Mouse (Mus musculus) CH12.LX (cell line): ENCODE data around the gene Smc1b. TPM values are rescaled to one million over a fixed set of nuclear protein-coding genes. Genes with fewer than 3 reads are reported as not detected.

Source experiments
- DNase-seq: peaks from one replicate; pipeline ENCODE4 v3.0.0-alpha.2; 2013; ENCODE audit errors: extremely low read depth
- H3K27ac ChIP-seq: 2 replicates; pipeline ENCODE4 v1.5.1; 2012; ENCODE audit warnings: low read depth, mild to moderate bottlenecking, control low read depth, moderate library complexity; ENCODE audit not compliant: insufficient read depth
- H3K27me3 ChIP-seq: replicated peaks from 2 replicates; pipeline ENCODE3; 2012; ENCODE audit warnings: inconsistent platforms
- H3K36me3 ChIP-seq, 2 experiments: replicated peaks in 1 of 2; 2 replicates each; pipeline versions ENCODE3 to v1.6.1; 2012; ENCODE audit warnings: inconsistent platforms in 1 of 2, low read length in 1 of 2, mild to moderate bottlenecking in 1 of 2, mixed read lengths in 1 of 2, moderate library complexity in 1 of 2; ENCODE audit not compliant: control insufficient read depth in 1 of 2, insufficient read depth in 1 of 2
- H3K4me1 ChIP-seq, 2 experiments: 2 replicates each; pipeline ENCODE4 v1.6.1; 2012; ENCODE audit warnings: inconsistent platforms in 1 of 2, moderate library complexity in 1 of 2; ENCODE audit not compliant: insufficient read depth in 2 of 2, control insufficient read depth in 1 of 2
- H3K4me2 ChIP-seq: 2 replicates; pipeline ENCODE4 v1.6.1; 2012; ENCODE audit warnings: low read depth, mild to moderate bottlenecking, control low read depth; ENCODE audit not compliant: poor library complexity, insufficient read depth, severe bottlenecking
- H3K4me3 ChIP-seq, 3 experiments: fragments of 150-350 bp in 1 of 3; sonication (generic) in 1 of 3; replicated peaks in 1 of 3; 2 replicates each; pipeline versions ENCODE3 to v1.5.1; 2011 to 2012; ENCODE audit warnings: low read depth in 2 of 3, low read length in 2 of 3, mild to moderate bottlenecking in 2 of 3, moderate library complexity in 2 of 3, control low read depth in 1 of 3, improper control_type of control experiment in 1 of 3, inconsistent platforms in 1 of 3, mixed read lengths in 1 of 3; ENCODE audit not compliant: poor library complexity in 1 of 3
- H3K79me2 ChIP-seq: replicated peaks from 2 replicates; pipeline ENCODE4 v1.6.1; 2012; ENCODE audit warnings: mild to moderate bottlenecking, moderate library complexity; ENCODE audit not compliant: control insufficient read depth, poor library complexity, insufficient read depth, severe bottlenecking; ENCODE audit errors: extremely low read depth
- H3K9ac ChIP-seq: 2 replicates; pipeline ENCODE4 v1.6.1; 2012; ENCODE audit warnings: low read depth, mild to moderate bottlenecking, control low read depth, moderate library complexity; ENCODE audit not compliant: insufficient read depth
- H3K9me3 ChIP-seq: replicated peaks from 2 replicates; pipeline ENCODE3; 2012; ENCODE audit warnings: low read length, inconsistent platforms, mixed read lengths
- CHD1 ChIP-seq: IDR thresholded peaks from 2 replicates; pipeline ENCODE4 v1.6.1; 2012; ENCODE audit warnings: low read depth, low read length, improper control_type of control experiment, inconsistent platforms
- CTCF ChIP-seq, 2 experiments: IDR thresholded peaks in 1 of 2; conservative IDR thresholded peaks in 1 of 2; 2 replicates each; pipeline ENCODE4 v1.5.1; 2011 to 2012; ENCODE audit warnings: low read depth in 2 of 2, low read length in 2 of 2, improper control_type of control experiment in 1 of 2, inconsistent platforms in 1 of 2, mild to moderate bottlenecking in 1 of 2, moderate library complexity in 1 of 2
- E2F4 ChIP-seq: IDR thresholded peaks from 2 replicates; pipeline ENCODE4 v1.6.1; 2011; ENCODE audit warnings: low read depth, low read length, improper control_type of control experiment; ENCODE audit not compliant: insufficient replicate concordance
- ELF1 ChIP-seq: IDR thresholded peaks from 2 replicates; pipeline ENCODE4 v1.6.1; 2014; ENCODE audit warnings: low read depth, mild to moderate bottlenecking, inconsistent platforms, low read length, improper control_type of control experiment
- GABPA ChIP-seq: IDR thresholded peaks from 2 replicates; pipeline ENCODE4 v1.6.1; 2012; ENCODE audit warnings: low read depth, low read length, improper control_type of control experiment, inconsistent platforms; ENCODE audit not compliant: insufficient replicate concordance
- IRF4 ChIP-seq: IDR thresholded peaks from 2 replicates; pipeline ENCODE4 v1.6.1; 2014; ENCODE audit warnings: low read depth, mild to moderate bottlenecking, inconsistent platforms, low read length, improper control_type of control experiment
- JUN ChIP-seq: IDR thresholded peaks from 2 replicates; pipeline ENCODE4 v1.6.1; 2011; ENCODE audit warnings: low read depth, mild to moderate bottlenecking, low read length, improper control_type of control experiment, moderate library complexity; ENCODE audit not compliant: insufficient read depth
- MAFK ChIP-seq: IDR thresholded peaks from 2 replicates; pipeline ENCODE4 v1.6.1; 2011; ENCODE audit warnings: low read length, improper control_type of control experiment; ENCODE audit not compliant: insufficient replicate concordance
- MAX ChIP-seq: IDR thresholded peaks from 2 replicates; pipeline ENCODE4 v1.6.1; 2011; ENCODE audit warnings: low read length, improper control_type of control experiment
- MEF2A ChIP-seq: IDR thresholded peaks from 2 replicates; pipeline ENCODE4 v1.6.1; 2014; ENCODE audit warnings: low read depth, mild to moderate bottlenecking, inconsistent platforms, low read length, improper control_type of control experiment, borderline replicate concordance
- MXI1 ChIP-seq: IDR thresholded peaks from 2 replicates; pipeline ENCODE4 v1.6.1; 2011; ENCODE audit warnings: mild to moderate bottlenecking, low read depth, low read length, improper control_type of control experiment
- MYC ChIP-seq: IDR thresholded peaks from 2 replicates; pipeline ENCODE4 v1.6.1; 2011; ENCODE audit warnings: low read depth, mild to moderate bottlenecking, improper control_type of control experiment, low read length
- NRF1 ChIP-seq: IDR thresholded peaks from 2 replicates; pipeline ENCODE4 v1.6.1; 2014; ENCODE audit warnings: low read depth, mild to moderate bottlenecking, inconsistent platforms, low read length, improper control_type of control experiment, moderate library complexity
- PAX5 ChIP-seq: IDR thresholded peaks from 2 replicates; pipeline ENCODE4 v1.6.1; 2012; ENCODE audit warnings: low read length, inconsistent platforms, mixed read lengths
- POLR2A ChIP-seq: IDR thresholded peaks from 2 replicates; pipeline ENCODE4 v1.6.1; 2011; ENCODE audit warnings: low read depth, mild to moderate bottlenecking, improper control_type of control experiment, low read length
- POLR2AphosphoS2 ChIP-seq: IDR thresholded peaks from 2 replicates; pipeline ENCODE4 v1.6.1; 2011; ENCODE audit warnings: low read depth, low read length, improper control_type of control experiment
- RAD21 ChIP-seq: IDR thresholded peaks from 2 replicates; pipeline ENCODE4 v1.6.1; 2011; ENCODE audit warnings: low read depth, mild to moderate bottlenecking, low read length, improper control_type of control experiment, moderate library complexity
- RCOR1 ChIP-seq: conservative IDR thresholded peaks from 2 replicates; pipeline ENCODE4 v1.6.1; 2012; ENCODE audit warnings: low read depth, mild to moderate bottlenecking, inconsistent platforms, low read length, improper control_type of control experiment
- SMC3 ChIP-seq: IDR thresholded peaks from 2 replicates; pipeline ENCODE4 v1.6.1; 2011; ENCODE audit warnings: low read depth, low read length, improper control_type of control experiment
- TBP ChIP-seq: conservative IDR thresholded peaks from 2 replicates; pipeline ENCODE4 v1.6.1; 2011; ENCODE audit warnings: low read depth, low read length, improper control_type of control experiment
- TCF12 ChIP-seq: IDR thresholded peaks from 2 replicates; pipeline ENCODE4 v1.6.1; 2014; ENCODE audit warnings: low read depth, mild to moderate bottlenecking, inconsistent platforms, low read length, improper control_type of control experiment
- USF1 ChIP-seq: IDR thresholded peaks from 2 replicates; pipeline ENCODE4 v1.6.1; 2014; ENCODE audit warnings: low read depth, mild to moderate bottlenecking, inconsistent platforms, low read length, improper control_type of control experiment
- ZC3H11A ChIP-seq: IDR thresholded peaks from 2 replicates; pipeline ENCODE4 v1.6.1; 2012; ENCODE audit warnings: low read depth, mild to moderate bottlenecking, inconsistent platforms, low read length, improper control_type of control experiment
- ZKSCAN1 ChIP-seq: IDR thresholded peaks from 2 replicates; pipeline ENCODE4 v1.6.1; 2012; ENCODE audit warnings: low read depth, inconsistent platforms, low read length, improper control_type of control experiment, borderline replicate concordance
- ZMIZ1 ChIP-seq: IDR thresholded peaks from 2 replicates; pipeline ENCODE4 v1.6.1; 2012; ENCODE audit warnings: low read depth, mild to moderate bottlenecking, inconsistent platforms, low read length, improper control_type of control experiment
- ZNF384 ChIP-seq: IDR thresholded peaks from 2 replicates; pipeline ENCODE4 v1.6.1; 2012; ENCODE audit warnings: low read depth, low read length, improper control_type of control experiment, inconsistent platforms
- dilution Hi-C: fragments of 300-500 bp; cut with MboI; formaldehyde crosslinking; loops from 2 replicates; pipeline ENCODE4 v1.14.3; 2020; ENCODE audit warnings: low sequenced_read_pairs; ENCODE audit not compliant: extremely low pct_unique_long_range_greater_than_20kb, extremely low pct_ligation_motif_present
- in situ Hi-C: fragments of 300-500 bp; cut with MboI; formaldehyde crosslinking; loops from 3 replicates; pipeline ENCODE4 v1.14.3; 2019; ENCODE audit warnings: low sequenced_read_pairs, low pct_ligation_motif_present, low pct_unique_long_range_greater_than_20kb, mixed read lengths
- polyA plus RNA-seq: library from polyadenylated mRNA; unstranded; fragments of >175 nt; gene quantifications from 2 replicates; pipeline ENCODE4 v1.2.1, GENCODE M21; 2012; ENCODE audit warnings: low read depth; ENCODE audit not compliant: insufficient read length
- total RNA-seq, 2 experiments: library from RNA; depleted of rRNA; stranded (reverse); fragments of 300-350 nt in 1 of 2; fragments of >200 nt in 1 of 2; gene quantifications; 2 replicates each; pipeline ENCODE4 v1.2.3; 2012 to 2014

Gene Smc1b
- total RNA-seq (2012; rRNA removed) = not detected in 2 replicates
- total RNA-seq (2014; rRNA removed) = not detected in 2 replicates
- polyA plus RNA-seq = not detected in 2 replicates

- Histone ChIP-seq H3K36me3 (no peaks in the 10 kb centered on the region), H3K79me2 (no peaks in the 10 kb centered on the region), H3K27ac (no peak within 1 kb of the TSS), H3K9me3 (no peaks in the 10 kb centered on the region), H3K4me3 (no peak within 1 kb of the TSS), H3K4me2 (no peak within 1 kb of the TSS), H3K4me1 (peaks cover 0 to 3% of the 10 kb centered on the region in 2 experiments; a peak in 1 of 4 replicates), H3K27me3 (peaks cover 25% of the 10 kb centered on the region), H3K9ac (no peak within 1 kb of the TSS)
- in situ Hi-C loops (no loop called here), dilution Hi-C loops (no loop called here)
- TF ChIP-seq POLR2AphosphoS2 (no peak), ZMIZ1 (no peak), RCOR1 (no peak), NRF1 (no peak), JUN (no peak), SMC3 (no peak), MEF2A (no peak), CHD1 (no peak), E2F4 (no peak), GABPA (no peak), CTCF (conservative IDR thresholded peaks at IDR 0.05 in 1 of 2, IDR thresholded peaks at IDR 0.05 in 1 of 2; ENCODE audit: low read depth in 2 of 2, low read length in 2 of 2) (no peak), POLR2A (no peak), TBP (no peak), MAX (no peak), IRF4 (no peak), USF1 (no peak), ELF1 (no peak), PAX5 (no peak), MAFK (no peak)
- no peak for DNase-seq
Observed at GRCm38 (mm10) chr15:85131275-85132192, at the start of gene Smc1b, which contains the start of gene Ribc2. TSS of gene Smc1b (minus strand) at chr15:85131964. TSS of gene Ribc2 (plus strand) at chr15:85132078.

GRCm38 (mm10) chr15:85180368-85180767 is 48.6 kb upstream of the Smc1b start:
- Histone ChIP-seq H3K4me2 (no peak overlapping the region), H3K4me1 (no peaks in the 10 kb centered on the region), H3K36me3 (no peaks in the 10 kb centered on the region), H3K9ac (no peak overlapping the region), H3K4me3 (no peak overlapping the region), H3K9me3 (peaks cover 12% of the 10 kb centered on the region), H3K27me3 (peaks cover 81% of the 10 kb centered on the region), H3K79me2 (no peaks in the 10 kb centered on the region), H3K27ac (no peak overlapping the region)
- no peak for DNase-seq
- in situ Hi-C loops (no loop called here), dilution Hi-C loops (no loop called here)
- TF ChIP-seq RAD21 (no peak), RCOR1 (no peak), ZNF384 (no peak), POLR2AphosphoS2 (no peak), CHD1 (no peak), USF1 (no peak), ZC3H11A (no peak), TCF12 (no peak), CTCF (conservative IDR thresholded peaks at IDR 0.05 in 1 of 2, IDR thresholded peaks at IDR 0.05 in 1 of 2; ENCODE audit: low read depth in 2 of 2, low read length in 2 of 2) (no peak), MAFK (no peak), ZMIZ1 (no peak), JUN (no peak), ZKSCAN1 (no peak), MXI1 (no peak), SMC3 (no peak), MAX (no peak), IRF4 (no peak), MYC (no peak), GABPA (no peak)
